Comparison of ENCODE assay signal across 28 mouse cellular contexts in genomic region chr2:37355571-37355970, GRCm38 (mm10). TPM values are rescaled to one million over a fixed set of nuclear protein-coding genes. Genes with fewer than 3 reads are reported as not detected.
"Had no signal": no experiment of that assay in that cellular context is flagged by ENCODE, and none has a peak within 500 bp of the region (broad histone marks: within the 10 kb centered on the region; RNA-seq: fewer than 3 reads in every experiment).

No protein-coding gene starts in this region.

- H3K27ac ChIP-seq: liver, embryonic 15.5 days; midbrain, embryonic 10.5 days; midbrain, embryonic 12.5 days; neural tube, embryonic 13.5 days; neural tube, embryonic 15.5 days had no signal

- DNase-seq: lung, adult 18-20 months; lung, embryonic 14.5 days; lung, postnatal 10 days; lung, postnatal 4 days; midbrain, embryonic 14.5 days; retina, postnatal 1 day; right cerebral cortex, adult 18-20 months; right cerebral cortex, postnatal 25 days; right cerebral cortex, postnatal 4 days; spleen, adult 18-20 months; thymus, adult 18-20 months; thymus, postnatal 14 days; thymus, postnatal 36 days had no signal

- H3K4me2 ChIP-seq: liver, embryonic 15.5 days; lung, embryonic 14.5 days; midbrain, embryonic 12.5 days; neural tube, embryonic 13.5 days; neural tube, embryonic 15.5 days had no signal

- H3K9me3 ChIP-seq: liver, embryonic 15.5 days; midbrain, embryonic 10.5 days; midbrain, embryonic 12.5 days; neural tube, embryonic 13.5 days; neural tube, embryonic 15.5 days had no signal

- ATAC-seq: midbrain, embryonic 16.5 days had no signal

- H3K27me3 ChIP-seq: liver, embryonic 15.5 days; midbrain, embryonic 12.5 days; neural tube, embryonic 13.5 days; neural tube, embryonic 15.5 days had no signal

- H3K9ac ChIP-seq: liver, embryonic 15.5 days; lung, embryonic 14.5 days; midbrain, embryonic 12.5 days; neural tube, embryonic 13.5 days; neural tube, embryonic 15.5 days had no signal

- H3K4me3 ChIP-seq: liver, embryonic 15.5 days; midbrain, embryonic 10.5 days; midbrain, embryonic 12.5 days; myocyte; neural tube, embryonic 13.5 days; neural tube, embryonic 15.5 days had no signal

RNA-seq across cellular contexts. Expression of gene Olfr368, which starts 29.3 kb away (rescaled TPM):
- total RNA-seq: megakaryocyte, adult 5-6 weeks; megakaryocyte-erythroid progenitor cell, adult 5-6 weeks had no signal
- polyA plus RNA-seq: liver, embryonic 15.5 days; lung, embryonic 14.5 days; lung, embryonic 16.5 days; midbrain, embryonic 10.5 days; midbrain, embryonic 12.5 days; midbrain, embryonic 14.5 days; midbrain, embryonic 16.5 days; myocyte; neural tube, embryonic 11.5 days; neural tube, embryonic 13.5 days; neural tube, embryonic 15.5 days; small intestine, adult 2 months; stomach, embryonic 14.5 days; stomach, embryonic 16.5 days; thymus, postnatal 0 days had no signal
